Mouse (Mus musculus): ENCODE data around the gene Ifi202b.
A peak's percentile ranks its signal among the peaks of the same experiment; 100 is the strongest.
"Not testable (repeated sequence)": the region's sequence is repeated elsewhere in the genome, so short reads cannot be mapped to it uniquely, and the experiment has no call there.

Ifi202b gene

GRCm38 (mm10) chr1:173982694-173983305 is at the start of gene Ifi202b:
Ifi202b (minus strand) TSS chr1:173982744.
- not testable (repeated sequence) for DNase-seq (ENCODE audit: low spot score)

DNA sequence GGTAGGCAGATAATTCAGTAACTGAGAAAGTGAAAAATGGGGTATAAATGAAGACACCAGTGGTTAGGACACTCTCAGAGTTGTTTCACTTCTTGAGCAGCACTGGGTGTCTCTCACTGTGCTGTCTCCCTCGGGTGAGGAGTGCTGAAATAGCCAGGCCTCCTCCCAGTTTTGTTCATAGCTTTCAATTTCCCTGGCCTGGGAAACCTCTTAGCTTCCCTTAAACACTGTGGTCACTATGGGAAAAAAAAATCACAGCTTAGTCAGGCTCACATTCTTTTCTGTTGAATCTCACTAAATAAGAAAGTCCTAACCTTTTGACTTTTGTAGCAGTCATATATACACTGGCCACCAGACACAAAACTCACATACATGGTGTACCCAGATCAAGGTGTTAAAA is 49.2 kb upstream of the Ifi202b start, which contains the start of gene Ifi205:
Ifi205 (minus strand) TSS at position 113 of the 400 bp plus-strand sequence.
- DNase-seq (ENCODE audit: low spot score), result no peak

DNA sequence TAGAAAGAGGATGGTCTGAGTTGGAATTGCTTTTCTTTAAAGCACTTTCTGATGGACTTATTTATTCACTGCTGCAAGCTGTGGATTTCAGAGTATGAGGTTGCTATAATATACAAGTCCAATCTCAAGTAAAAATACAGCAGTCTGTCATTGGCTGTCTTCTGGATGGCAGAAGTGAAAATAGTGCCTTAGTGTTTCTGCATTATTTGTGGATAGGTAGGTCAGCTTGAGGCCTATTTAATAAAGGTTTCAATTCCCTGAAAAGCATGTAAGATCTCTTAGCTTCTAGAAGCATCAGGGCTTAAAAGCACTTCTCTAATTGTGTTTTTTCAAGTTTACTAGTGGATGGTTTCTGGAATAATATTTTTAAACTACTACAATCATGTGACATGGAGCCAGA is 24.5 kb upstream of the Ifi202b start:
- DNase-seq (ENCODE audit: low spot score), result not testable (repeated sequence)

- not testable (repeated sequence) for DNase-seq (ENCODE audit: low spot score)
Observed at GRCm38 (mm10) chr1:174004352-174005109, 22.0 kb upstream of the Ifi202b start.

- no peak for DNase-seq (ENCODE audit: low spot score)
Observed at GRCm38 (mm10) chr1:173995003-173995402, 12.5 kb upstream of the Ifi202b start.

DNA sequence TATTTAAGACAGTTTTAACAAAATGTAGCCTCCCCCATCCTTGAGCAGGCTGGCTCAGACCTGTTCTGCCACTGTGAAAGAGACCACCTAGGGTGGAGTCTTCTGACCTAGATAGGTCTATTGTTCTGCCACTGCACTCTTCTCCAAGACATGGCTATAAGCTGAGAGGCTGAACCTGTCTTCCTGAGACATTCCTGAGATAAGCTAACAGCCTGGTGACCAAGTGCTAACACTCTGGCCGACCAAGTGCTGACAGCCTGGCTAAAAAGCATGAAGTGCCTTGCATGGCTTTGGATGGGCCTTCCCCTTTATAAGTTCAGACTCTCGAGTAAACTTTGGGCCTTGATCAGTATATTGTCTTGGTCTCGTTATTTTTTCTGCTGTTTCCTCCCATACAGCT is 1.5 kb downstream of the Ifi202b start:
- DNase-seq (ENCODE audit: low spot score), result peak; percentile 10

DNA sequence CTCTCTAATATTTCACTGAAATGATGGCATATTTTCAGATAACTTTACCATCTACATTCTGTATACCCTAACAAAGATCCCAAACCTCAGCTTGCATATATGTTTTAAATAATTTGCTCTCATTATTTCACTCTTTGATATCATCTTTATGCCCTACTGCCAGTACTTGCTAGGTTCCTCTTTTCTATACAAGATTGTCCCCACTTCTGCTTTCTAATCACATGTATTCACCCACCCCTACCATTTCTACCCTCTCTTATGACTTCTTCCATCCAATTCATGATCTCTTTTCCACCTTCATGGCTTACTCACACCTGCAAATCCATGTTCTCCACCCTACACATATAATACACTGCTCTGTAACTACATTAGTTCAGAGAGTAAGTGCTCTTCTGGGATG is 4.9 kb downstream of the Ifi202b start:
- DNase-seq (ENCODE audit: low spot score), result no peak

- peak; percentile 84 for DNase-seq (ENCODE audit: low spot score)
Observed at GRCm38 (mm10) chr1:173973111-173973510, 9.4 kb downstream of the Ifi202b start.

- not testable (repeated sequence) for DNase-seq (ENCODE audit: low spot score)
Observed at GRCm38 (mm10) chr1:173961491-173961890, 21.1 kb downstream of the Ifi202b start.

GRCm38 (mm10) chr1:173959998-173960397 is 22.5 kb downstream of the Ifi202b start:
- DNase-seq (ENCODE audit: low spot score), result not testable (repeated sequence)

- DNase-seq (ENCODE audit: low spot score), result not testable (repeated sequence)
Observed at GRCm38 (mm10) chr1:173955839-173956527, 26.6 kb downstream of the Ifi202b start.

DNA sequence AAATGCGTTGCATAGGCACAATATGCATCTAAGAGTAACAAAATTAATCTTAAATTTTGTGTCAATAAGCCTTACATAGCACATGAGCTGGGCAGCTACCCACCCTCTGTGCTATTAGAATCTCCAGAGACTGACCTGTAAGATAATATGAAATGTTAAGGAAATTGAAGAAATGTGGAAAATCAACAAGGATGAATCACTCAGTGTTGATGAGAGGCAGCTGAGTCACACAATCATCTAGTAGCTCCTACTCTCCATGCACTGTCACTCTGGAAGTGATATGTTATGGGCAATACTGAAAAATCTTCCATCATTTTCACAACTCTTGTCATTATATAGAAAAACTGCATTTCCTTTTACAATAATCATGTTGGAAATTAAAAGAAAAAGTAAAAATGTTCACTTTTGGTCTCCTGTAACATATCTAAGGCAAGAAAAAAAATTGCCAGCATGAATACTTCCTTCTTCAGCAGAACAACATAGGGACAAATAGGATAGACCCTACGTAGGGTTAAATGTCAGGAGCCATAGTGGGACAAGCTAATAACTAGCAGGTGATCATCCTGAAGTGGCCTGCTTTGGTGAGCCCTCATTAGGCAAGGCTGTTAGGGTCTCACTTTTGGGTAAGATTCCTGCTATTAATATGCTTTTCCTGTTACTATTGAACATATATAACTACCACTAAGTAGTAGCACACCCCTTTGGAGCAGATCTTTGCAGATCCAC is 27.3 kb downstream of the Ifi202b start:
- peak; percentile 5 for DNase-seq (ENCODE audit: low spot score)

DNA sequence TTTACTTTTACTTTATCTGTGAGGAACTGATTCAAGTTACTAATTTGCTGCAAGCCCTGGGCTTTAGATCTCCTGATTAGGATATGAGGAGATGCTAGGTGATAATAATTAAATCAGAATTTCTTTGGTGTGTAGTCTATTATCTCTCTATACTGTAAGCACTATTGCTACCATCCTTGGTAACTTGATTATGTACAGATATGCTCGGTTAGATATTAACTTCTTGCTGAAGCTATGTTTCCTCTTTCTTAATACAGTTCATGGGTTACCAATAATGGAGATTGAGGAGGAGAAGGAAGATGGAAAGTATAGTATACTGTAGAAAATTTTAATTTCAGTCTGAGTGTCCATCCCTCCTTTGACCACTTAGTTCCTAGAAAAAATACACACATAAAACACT is 29.0 kb downstream of the Ifi202b start:
- DNase-seq (ENCODE audit: low spot score), result peak; percentile 1

DNA sequence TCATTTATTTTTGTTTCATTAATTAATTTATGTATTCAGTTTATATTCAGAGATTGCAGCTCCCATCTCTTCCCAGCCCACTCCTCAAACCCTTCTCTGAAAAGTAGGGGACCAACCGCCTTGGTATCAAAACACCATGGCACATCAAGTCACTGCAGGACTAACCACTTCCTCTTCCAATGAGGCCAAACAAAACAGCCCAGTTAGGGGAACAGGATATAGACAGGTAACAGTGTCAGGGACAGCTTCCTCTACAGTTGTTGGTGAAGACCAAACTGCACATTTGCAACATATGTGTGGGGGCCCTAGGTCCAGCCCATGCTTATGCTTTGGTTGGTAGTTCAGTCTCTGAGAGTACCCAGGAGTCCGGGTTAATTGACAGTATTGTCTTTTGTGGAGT is 33.5 kb downstream of the Ifi202b start:
- not testable (repeated sequence) for DNase-seq (ENCODE audit: low spot score)

DNA sequence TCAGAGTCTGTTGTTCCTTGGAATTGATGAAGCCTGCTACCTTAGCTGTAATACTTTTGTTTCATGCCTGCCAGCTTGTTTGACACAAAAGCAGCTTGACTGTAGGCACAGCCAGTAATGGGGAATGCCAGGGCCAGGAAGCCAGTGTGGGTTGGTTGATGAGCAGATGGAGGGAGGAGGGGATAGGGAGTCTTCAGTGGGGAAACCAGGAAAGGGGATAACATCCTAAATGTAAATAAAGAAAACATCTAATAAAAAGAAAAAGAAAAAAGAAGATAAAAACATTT is 39.8 kb downstream of the Ifi202b start:
- DNase-seq (ENCODE audit: low spot score), result peak; percentile 45

DNA sequence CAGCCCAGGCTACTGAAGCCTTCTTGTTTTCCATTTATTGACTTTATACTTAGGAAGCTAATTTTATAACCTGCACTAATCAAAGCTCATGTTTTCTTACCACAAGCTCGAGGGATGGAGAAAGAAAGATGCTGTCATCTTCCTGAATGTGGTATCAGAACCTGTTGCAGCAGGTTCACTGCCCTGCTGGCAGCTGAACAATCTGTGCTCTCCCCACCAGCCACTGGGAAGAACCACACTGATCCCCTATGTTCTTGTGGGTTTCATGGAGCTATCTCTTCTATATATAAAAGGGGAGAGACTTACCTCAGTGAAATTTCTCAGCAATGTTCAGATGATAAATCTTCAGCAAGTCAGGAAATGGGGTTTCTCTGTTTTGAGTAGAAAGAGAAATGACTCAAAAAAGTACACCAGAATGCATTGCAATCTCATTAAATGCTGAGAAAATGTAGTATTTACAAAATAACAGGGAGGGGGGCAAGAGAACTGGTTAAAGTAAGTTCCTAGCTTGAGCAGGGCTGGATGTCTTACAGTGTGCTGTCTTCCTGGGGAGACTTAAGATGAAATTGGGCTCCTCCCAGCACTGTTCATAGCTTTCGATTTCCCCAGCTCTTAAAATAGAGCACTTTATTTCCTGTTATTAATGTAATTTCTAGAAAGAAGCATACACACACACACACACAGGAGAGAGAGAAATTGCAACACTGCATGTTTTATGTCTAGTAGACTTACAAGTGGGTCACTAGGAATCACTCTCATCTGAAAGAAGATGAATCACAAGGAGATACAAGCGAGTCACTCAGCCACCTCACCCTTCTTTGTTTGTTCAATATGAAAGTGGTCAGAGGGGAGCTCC is 40.4 kb downstream of the Ifi202b start, which contains the start of the genes Mndal and Ifi203:
Mndal (minus strand) TSS at position 568 of the 856 bp plus-strand sequence.
Ifi203 (minus strand) TSS at position 749 of the 856 bp plus-strand sequence.
- peak; percentile 26 for DNase-seq (ENCODE audit: low spot score)

DNA sequence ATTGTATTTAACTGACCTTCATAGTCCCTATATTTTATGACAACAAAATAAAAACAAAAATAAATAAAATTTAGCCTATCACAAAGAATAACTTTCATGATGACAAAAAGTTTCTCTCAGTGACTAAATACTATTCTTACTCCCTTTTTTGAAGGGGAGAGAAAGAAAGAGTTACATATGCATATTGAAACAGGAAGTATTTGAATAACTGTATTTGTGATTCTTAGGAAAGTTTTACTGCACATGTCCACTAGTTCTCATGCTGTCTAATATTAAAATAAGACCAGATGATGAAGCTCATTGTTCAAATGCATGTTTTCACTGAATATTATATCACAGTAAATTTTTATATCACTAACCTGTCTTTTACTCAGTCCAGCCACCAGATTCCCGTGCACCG is 41.0 kb downstream of the Ifi202b start:
- DNase-seq (ENCODE audit: low spot score), result not testable (repeated sequence)

GRCm38 (mm10) chr1:173919279-173919678 is 63.3 kb downstream of the Ifi202b start:
- not testable (repeated sequence) for DNase-seq (ENCODE audit: low spot score)

GRCm38 (mm10) chr1:173914559-173914958 is 68.0 kb downstream of the Ifi202b start:
- DNase-seq (ENCODE audit: low spot score), result no peak

DNA sequence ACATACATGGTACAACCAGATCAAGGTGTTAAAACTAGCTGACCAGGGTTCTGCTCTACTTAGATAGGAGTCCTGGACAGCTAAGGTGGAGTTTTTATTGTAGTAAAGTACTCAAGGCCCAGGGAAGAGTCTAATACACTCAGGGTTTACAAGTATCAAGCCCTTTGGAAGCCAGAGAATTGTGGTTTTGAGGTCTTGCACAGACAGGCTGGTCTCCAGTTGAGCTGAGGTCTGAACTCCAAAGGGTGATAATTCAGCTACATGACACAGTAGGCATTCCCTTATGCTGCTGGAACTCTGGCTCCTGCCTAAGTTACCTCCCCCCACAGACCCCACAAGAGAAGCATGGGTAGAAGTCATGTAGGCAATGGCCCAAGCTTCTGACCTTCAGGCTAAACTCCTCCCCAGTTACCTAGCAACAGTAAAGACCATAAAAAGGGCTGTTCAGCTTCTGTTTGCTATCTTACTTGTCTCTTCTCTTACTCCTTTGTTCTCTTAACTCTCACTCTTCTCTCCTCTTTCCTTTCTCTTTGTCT is 69.2 kb downstream of the Ifi202b start:
- DNase-seq (ENCODE audit: low spot score), result not testable (repeated sequence)
